Mouse (Mus musculus) CD8-positive naive resting alpha-beta T cell, adult 57 days (primary cell): ENCODE data around the gene Sass6. TPM values are rescaled to one million over a fixed set of nuclear protein-coding genes. Genes with fewer than 3 reads are reported as not detected.

Experiments used
- total RNA-seq: library from RNA; stranded (reverse); gene quantifications from one replicate; pipeline ENCODE4 v1.2.4, GENCODE M21; 2023

Gene Sass6
- total RNA-seq, result 8.6 TPM

GRCm38 (mm10) chr3:116594728-116595602 is at the start of gene Sass6:
Gene Sass6 (plus strand): TSS chr3:116594982.

GRCm38 (mm10) chr3:116562408-116563094 is 32.2 kb upstream of the Sass6 start, which contains the start of gene Lrrc39:
Gene Lrrc39 (plus strand): TSS chr3:116562973.

GRCm38 (mm10) chr3:116614295-116614892 is 19.6 kb downstream of the Sass6 start, which contains the start of gene Trmt13:
Gene Trmt13 (minus strand): TSS chr3:116614587.

GRCm38 (mm10) chr3:116662463-116662863 is 67.7 kb downstream of the Sass6 start, which contains the start of gene Mfsd14a:
Gene Mfsd14a (minus strand): TSS chr3:116662677.

Other genes starting within 250 kb of the Sass6 start
- 17.5 TPM for gene Cdc14a, start 170.9 kb upstream of the Sass6 start, total RNA-seq
- 14.5 TPM for gene Rtca, start 86.8 kb upstream of the Sass6 start, total RNA-seq
- gene Dbt, start 81.9 kb upstream of the Sass6 start, total RNA-seq, result 13.2 TPM
- gene Lrrc39, start 32.0 kb upstream of the Sass6 start, total RNA-seq, result not detected
- 36.5 TPM for gene Trmt13, start 19.6 kb downstream of the Sass6 start, total RNA-seq
- 62.9 TPM for gene Mfsd14a, start 67.7 kb downstream of the Sass6 start, total RNA-seq
- gene Gm43191, start 86.3 kb downstream of the Sass6 start, total RNA-seq, result not detected
- gene Slc35a3, start 117.8 kb downstream of the Sass6 start, total RNA-seq, result 21.5 TPM
- 12.3 TPM for gene Agl, start 213.2 kb downstream of the Sass6 start, total RNA-seq